Comparison of ENCODE assay signal across 25 mouse cellular contexts in the genomic region with DNA sequence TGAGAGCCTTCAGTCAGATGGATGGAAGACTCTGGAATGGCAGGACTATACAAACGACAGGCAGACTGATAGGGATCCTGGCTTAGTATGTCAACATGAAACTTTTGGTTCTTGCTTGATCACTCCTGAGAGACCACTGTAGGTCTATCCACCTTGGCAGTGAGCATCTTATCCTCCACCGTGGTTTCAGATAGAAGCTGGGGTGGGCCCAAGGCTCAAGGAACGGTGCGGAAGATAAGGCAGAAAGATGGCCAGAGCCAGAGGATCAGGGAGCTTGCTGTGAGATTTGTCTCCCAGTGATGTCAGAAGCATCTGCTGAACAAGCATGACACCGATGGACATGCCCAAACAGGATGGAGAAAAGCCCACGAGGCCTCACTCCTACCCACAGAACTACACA.
DNase-seq lines count a peak whose midpoint lies in the region; ATAC-seq and TF ChIP-seq lines count a peak whose summit lies in the region.
"Had no signal": no experiment of that assay in that cellular context is flagged by ENCODE, and none has a peak within 500 bp of the region (broad histone marks: within the 10 kb centered on the region; RNA-seq: fewer than 3 reads in every experiment).

No protein-coding gene starts in this region.

- H3K4me3 ChIP-seq in heart, postnatal 0 days (ENCODE audit: low read depth, low read length): no peak overlapping the region
- H3K4me3 ChIP-seq in neural tube, embryonic 15.5 days (replicated peaks): no peak overlapping the region
- no peak overlapping the region for H3K4me3 ChIP-seq in liver, embryonic 14.5 days (ENCODE audit: insufficient read depth in 1 of 2, low read depth in 2 of 2, low read length in 2 of 2)
- H3K4me3 ChIP-seq: embryonic facial prominence, embryonic 12.5 days; erythroblast, embryonic 14.5 days; forebrain, embryonic 13.5 days; hindbrain, embryonic 12.5 days; left cerebral cortex, adult 2 months; lung, embryonic 15.5 days; midbrain, embryonic 12.5 days had no signal

- TF ChIP-seq CTCF in heart, postnatal 0 days (IDR thresholded peaks at IDR 0.05; ENCODE audit: low read depth): no peak
- no peak for TF ChIP-seq CTCF in liver, embryonic 14.5 days (IDR thresholded peaks at IDR 0.05; ENCODE audit: low read depth)

- WGBS in heart, postnatal 0 days: 78% methylated on average over 6 of the region's 6 CpGs
- 96% methylated on average over 6 of the region's 6 CpGs for WGBS in neural tube, embryonic 15.5 days
- WGBS in liver, embryonic 14.5 days (ENCODE audit: insufficient replicate concordance): 16% methylated on average over 6 of the region's 6 CpGs

- TF ChIP-seq EP300 in heart, postnatal 0 days (IDR thresholded peaks at IDR 0.05; ENCODE audit: low read depth): no peak
- TF ChIP-seq EP300 in liver, embryonic 14.5 days (IDR thresholded peaks at IDR 0.05; ENCODE audit: low read depth): peak; percentile 46; the same call in 1 of the 2 replicates

- 0 out of 2 replicates have a peak overlapping the region, but pooled peaks have one; percentile 74 for H3K27ac ChIP-seq in heart, postnatal 0 days (ENCODE audit: low read depth)
- 0 out of 2 replicates have a peak overlapping the region, but pooled peaks have one; percentile 45 for H3K27ac ChIP-seq in neural tube, embryonic 15.5 days (replicated peaks)
- no peak overlapping the region; the same call in 1 of the 2 replicates for H3K27ac ChIP-seq in liver, embryonic 14.5 days
- H3K27ac ChIP-seq: forebrain, embryonic 13.5 days; kidney, postnatal 0 days; left cerebral cortex, adult 2 months; lung, embryonic 15.5 days; midbrain, embryonic 12.5 days; stomach, postnatal 0 days had no signal

- H3K4me2 ChIP-seq in heart, postnatal 0 days (ENCODE audit: low read depth, low read length): no peak overlapping the region
- no peak overlapping the region for H3K4me2 ChIP-seq in neural tube, embryonic 15.5 days
- H3K4me2 ChIP-seq in liver, embryonic 14.5 days (ENCODE audit: low read depth): no peak overlapping the region
- H3K4me2 ChIP-seq: embryonic facial prominence, embryonic 12.5 days; forebrain, embryonic 13.5 days; hindbrain, embryonic 12.5 days; lung, embryonic 15.5 days; midbrain, embryonic 12.5 days had no signal

- no peak for DNase-seq in heart, postnatal 0 days (ENCODE audit: low spot score)
- no peak for DNase-seq in heart, adult 9 months (ENCODE audit: low spot score in 2 of 2)
- DNase-seq in neural tube, embryonic 10.5 days (ENCODE audit: extremely low spot score, low spot score): no peak
- DNase-seq in liver, embryonic 14.5 days (ENCODE audit: low read depth in 3 of 3, low spot score in 3 of 3): peak in 1 of 3 experiments; percentile 19
- DNase-seq in urinary bladder, postnatal 4 days (ENCODE audit: low spot score in 2 of 2): no peak
- DNase-seq in layer of hippocampus, postnatal 14 days (ENCODE audit: low spot score in 2 of 2): no peak
- DNase-seq: adrenal gland, adult 8-10 months; cerebellum, adult 18-20 months; cerebellum, postnatal 25 days; kidney, adult 2 months; layer of hippocampus, adult 9-11 months; lung, postnatal 36 days; right cerebral cortex, postnatal 14 days; thymus, adult 2 months had no signal

- no peaks in the 10 kb centered on the region for H3K36me3 ChIP-seq in heart, postnatal 0 days (replicated peaks; ENCODE audit: control insufficient read depth, insufficient read depth, low read length)
- no peaks in the 10 kb centered on the region for H3K36me3 ChIP-seq in neural tube, embryonic 15.5 days
- H3K36me3 ChIP-seq in liver, embryonic 14.5 days (replicated peaks; ENCODE audit: control insufficient read depth, insufficient read depth, low read depth): no peaks in the 10 kb centered on the region
- H3K36me3 ChIP-seq: embryonic facial prominence, embryonic 12.5 days; hindbrain, embryonic 12.5 days; lung, embryonic 15.5 days; midbrain, embryonic 12.5 days had no signal

- H3K9ac ChIP-seq in heart, postnatal 0 days (replicated peaks; ENCODE audit: low read depth, low read length): no peak overlapping the region
- no peak overlapping the region for H3K9ac ChIP-seq in neural tube, embryonic 15.5 days (replicated peaks)
- H3K9ac ChIP-seq in liver, embryonic 14.5 days (replicated peaks): no peak overlapping the region
- H3K9ac ChIP-seq: embryonic facial prominence, embryonic 12.5 days; forebrain, embryonic 13.5 days; lung, embryonic 15.5 days; midbrain, embryonic 12.5 days had no signal

- H3K27me3 ChIP-seq in heart, postnatal 0 days (ENCODE audit: control insufficient read depth, insufficient read depth, low read length): no peaks in the 10 kb centered on the region
- H3K27me3 ChIP-seq in neural tube, embryonic 15.5 days (replicated peaks): no peaks in the 10 kb centered on the region
- no peaks in the 10 kb centered on the region for H3K27me3 ChIP-seq in liver, embryonic 14.5 days (ENCODE audit: control insufficient read depth, insufficient read depth, low read length)
- H3K27me3 ChIP-seq: embryonic facial prominence, embryonic 12.5 days; forebrain, embryonic 13.5 days; hindbrain, embryonic 12.5 days; lung, embryonic 15.5 days; midbrain, embryonic 12.5 days had no signal

- peaks cover 31% of the 10 kb centered on the region for H3K4me1 ChIP-seq in heart, postnatal 0 days (ENCODE audit: control insufficient read depth, insufficient read depth)
- peaks cover 50% of the 10 kb centered on the region for H3K4me1 ChIP-seq in neural tube, embryonic 15.5 days
- H3K4me1 ChIP-seq in liver, embryonic 14.5 days (replicated peaks; ENCODE audit: control insufficient read depth in 2 of 2, insufficient read depth in 2 of 2, low read length in 1 of 2): peaks cover 35 to 50% of the 10 kb centered on the region in 2 experiments

- ATAC-seq in heart, postnatal 0 days (ENCODE audit: insufficient read depth, low read depth): no peak
- no peak for ATAC-seq in neural tube, embryonic 15.5 days (ENCODE audit: low FRiP score)
- peak; percentile 61 for ATAC-seq in liver, embryonic 14.5 days (ENCODE audit: insufficient read depth)
- ATAC-seq: forebrain, embryonic 13.5 days; inflammation-experienced regulatory T-cells, adult 6 months had no signal

- H3K9me3 ChIP-seq in heart, postnatal 0 days (replicated peaks; ENCODE audit: control insufficient read depth, low read length): no peaks in the 10 kb centered on the region
- no peaks in the 10 kb centered on the region for H3K9me3 ChIP-seq in neural tube, embryonic 15.5 days (replicated peaks)
- no peaks in the 10 kb centered on the region for H3K9me3 ChIP-seq in liver, embryonic 14.5 days (ENCODE audit: control insufficient read depth, low read length)
- H3K9me3 ChIP-seq: embryonic facial prominence, embryonic 12.5 days; forebrain, embryonic 13.5 days; hindbrain, embryonic 12.5 days; lung, embryonic 15.5 days; midbrain, embryonic 12.5 days had no signal
